Mouse (Mus musculus): ENCODE data around the gene Hdac5. TPM values are rescaled to one million over a fixed set of nuclear protein-coding genes. Genes with fewer than 3 reads are reported as not detected.

Hdac5 gene
- polyA plus RNA-seq, 1 experiment from 2014 or later: 45.3 TPM

DNA sequence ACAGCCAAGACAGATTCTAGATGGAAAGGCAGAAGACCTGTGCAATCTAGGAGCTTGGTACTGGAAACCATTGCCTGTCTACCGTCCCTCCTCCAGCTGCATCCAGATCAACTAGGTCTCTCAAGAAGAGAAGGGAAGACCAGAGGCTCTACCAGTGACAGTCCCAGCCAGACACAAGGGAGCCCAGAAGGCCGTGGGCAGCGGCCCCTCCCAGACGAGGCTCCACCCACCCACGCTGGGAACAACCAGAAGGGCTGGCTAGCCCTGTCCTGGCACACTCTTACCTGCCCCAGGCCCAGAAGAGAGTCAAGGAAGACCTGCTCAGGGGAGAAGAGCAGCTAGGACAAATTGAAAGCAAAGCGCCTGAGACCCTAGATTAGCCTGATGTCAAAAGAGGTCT, 9.5 kb downstream of the Hdac5 start:
- Histone ChIP-seq H3K4me1 (ENCODE audit: control insufficient read depth, insufficient read depth, low read length) (peaks cover 88% of the 10 kb centered on the region), H3K27ac (ENCODE audit: low read depth, low read length) (peak overlapping the region; percentile 86), H3K36me3 (ENCODE audit: control insufficient read depth, insufficient read depth, low read length) (no peaks in the 10 kb centered on the region), H3K9ac (ENCODE audit: low read depth, low read length) (no peak overlapping the region), H3K9me3 (replicated peaks; ENCODE audit: control insufficient read depth, low read length) (no peaks in the 10 kb centered on the region), H3K27me3 (ENCODE audit: control insufficient read depth, insufficient read depth, low read length) (no peaks in the 10 kb centered on the region), H3K4me2 (peak overlapping the region; percentile 17), H3K4me3 (ENCODE audit: low read depth, low read length) (no peak overlapping the region)
- 43% methylated on average over 6 of the region's 6 CpGs for WGBS (ENCODE audit: insufficient replicate concordance)
- ATAC-seq (replicated peaks; ENCODE audit: insufficient number of reproducible peaks, low FRiP score, low TSS enrichment): no peak

DNA sequence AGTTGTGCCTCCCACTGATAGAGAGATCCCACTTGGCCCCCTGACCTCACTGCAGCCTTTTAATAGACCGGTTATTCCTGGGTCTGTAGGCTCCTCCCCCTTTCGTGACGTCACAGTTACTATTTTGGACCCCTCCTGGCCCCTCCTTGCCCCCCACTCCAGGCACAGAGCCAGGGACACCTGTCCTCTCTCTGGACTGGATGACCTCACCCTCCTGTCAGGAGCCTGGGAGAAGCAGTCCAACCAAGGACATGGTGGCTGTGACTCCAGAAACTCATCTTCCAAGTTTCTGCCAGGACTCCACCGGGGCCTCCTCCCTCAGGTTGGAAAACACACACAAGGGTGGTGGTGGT, 10.0 kb downstream of the Hdac5 start:
- H3K27me3 ChIP-seq (ENCODE audit: control insufficient read depth, insufficient read depth, low read length): no peaks in the 10 kb centered on the region
- peak overlapping the region; percentile 17 for H3K4me2 ChIP-seq
- 34% methylated on average over 4 of the region's 4 CpGs for WGBS (ENCODE audit: insufficient replicate concordance)
- no peaks in the 10 kb centered on the region for H3K9me3 ChIP-seq (replicated peaks; ENCODE audit: control insufficient read depth, low read length)
- no peak overlapping the region for H3K9ac ChIP-seq (ENCODE audit: low read depth, low read length)
- peaks cover 88% of the 10 kb centered on the region for H3K4me1 ChIP-seq (ENCODE audit: control insufficient read depth, insufficient read depth, low read length)
- ATAC-seq (replicated peaks; ENCODE audit: insufficient number of reproducible peaks, low FRiP score, low TSS enrichment): peak; percentile 27; the same call in 1 of the 2 replicates
- no peak overlapping the region for H3K4me3 ChIP-seq (ENCODE audit: low read depth, low read length)
- H3K36me3 ChIP-seq (ENCODE audit: control insufficient read depth, insufficient read depth, low read length): no peaks in the 10 kb centered on the region
- peak overlapping the region; percentile 86 for H3K27ac ChIP-seq (ENCODE audit: low read depth, low read length)

DNA sequence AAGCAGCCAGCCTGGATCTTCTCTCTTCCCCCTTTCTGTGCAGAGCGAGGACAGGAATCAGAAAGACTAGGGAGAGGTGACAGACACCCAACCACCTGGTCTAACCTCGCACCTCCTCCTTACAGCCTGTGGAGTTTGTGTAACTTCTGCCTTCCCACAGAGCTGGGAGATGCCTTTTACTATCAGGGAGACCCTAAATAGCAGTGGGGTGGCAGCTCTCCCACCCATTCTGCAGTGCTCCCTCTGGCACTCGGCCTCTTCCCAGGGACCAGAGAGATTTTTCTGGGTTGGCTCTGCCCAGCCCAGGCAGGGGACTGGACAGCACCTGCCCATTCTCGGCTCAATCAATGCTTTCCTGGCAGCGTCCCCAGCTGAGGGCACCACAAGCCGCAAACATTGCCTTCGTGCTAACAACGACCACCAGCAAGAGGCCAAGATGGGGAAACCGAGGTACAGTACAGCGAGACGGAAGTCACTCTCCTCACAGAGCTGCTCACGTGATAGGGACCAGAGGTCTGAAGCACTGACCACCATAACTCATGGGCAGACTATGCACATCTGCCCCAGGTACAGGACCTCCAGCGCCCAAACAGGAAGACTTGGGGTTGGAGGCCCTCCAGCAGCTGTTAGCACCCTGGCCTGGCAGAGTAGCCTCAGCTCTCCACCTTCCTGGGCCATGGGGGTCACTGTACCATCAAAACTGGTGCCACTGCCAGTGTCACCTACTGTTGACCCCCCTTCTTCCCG, 10.5 kb downstream of the Hdac5 start:
- peak overlapping the region; percentile 83; the same call in 1 of the 2 replicates for H3K9ac ChIP-seq (ENCODE audit: low read depth, low read length)
- H3K4me1 ChIP-seq (ENCODE audit: control insufficient read depth, insufficient read depth, low read length): peaks cover 88% of the 10 kb centered on the region
- no peak for ATAC-seq (replicated peaks; ENCODE audit: insufficient number of reproducible peaks, low FRiP score, low TSS enrichment)
- 45% methylated on average over 14 of the region's 14 CpGs for WGBS (ENCODE audit: insufficient replicate concordance)
- peak overlapping the region; percentile 79 for H3K4me2 ChIP-seq
- peak overlapping the region; percentile 86 for H3K27ac ChIP-seq (ENCODE audit: low read depth, low read length)
- H3K4me3 ChIP-seq (ENCODE audit: low read depth, low read length): peak overlapping the region; percentile 66
- H3K36me3 ChIP-seq (ENCODE audit: control insufficient read depth, insufficient read depth, low read length): no peaks in the 10 kb centered on the region
- H3K27me3 ChIP-seq (ENCODE audit: control insufficient read depth, insufficient read depth, low read length): no peaks in the 10 kb centered on the region
- H3K9me3 ChIP-seq (replicated peaks; ENCODE audit: control insufficient read depth, low read length): no peaks in the 10 kb centered on the region

GRCm38 (mm10) chr11:102218783-102219182, 11.2 kb downstream of the Hdac5 start:
- peak overlapping the region; percentile 66 for H3K4me3 ChIP-seq (ENCODE audit: low read depth, low read length)
- peaks cover 90% of the 10 kb centered on the region for H3K4me1 ChIP-seq (ENCODE audit: control insufficient read depth, insufficient read depth, low read length)
- WGBS (ENCODE audit: insufficient replicate concordance): 0% methylated on average over 10 of the region's 10 CpGs

DNA sequence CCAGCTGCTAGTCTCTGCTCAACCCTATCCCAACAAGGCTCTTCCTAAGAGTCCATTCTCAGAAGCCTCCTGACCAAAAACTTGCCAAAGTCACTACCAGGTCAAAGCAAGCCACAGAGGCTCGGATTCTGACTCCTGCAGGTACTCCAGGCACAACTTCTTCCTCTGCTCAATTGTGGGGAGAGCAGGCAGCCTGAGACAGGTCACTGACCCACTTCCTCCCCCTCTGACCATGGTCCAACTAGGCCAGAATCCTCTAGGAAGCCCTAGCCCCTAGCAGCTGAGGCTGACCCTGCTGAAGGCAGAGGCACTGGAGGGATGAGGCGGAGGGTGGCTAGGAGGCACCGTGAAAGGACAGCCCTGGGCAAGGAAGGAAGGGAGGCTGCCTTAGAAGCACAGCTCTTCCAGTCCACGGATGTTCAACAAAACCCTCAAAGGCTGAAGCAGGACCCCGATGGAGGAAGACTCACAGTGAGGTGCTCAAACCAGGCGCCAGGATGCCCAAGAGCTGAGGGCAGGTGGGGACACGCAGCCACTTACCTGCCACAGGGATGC, 12.0 kb downstream of the Hdac5 start:
- peak overlapping the region; percentile 83 for H3K9ac ChIP-seq (ENCODE audit: low read depth, low read length)
- H3K36me3 ChIP-seq (ENCODE audit: control insufficient read depth, insufficient read depth, low read length): no peaks in the 10 kb centered on the region
- H3K4me1 ChIP-seq (ENCODE audit: control insufficient read depth, insufficient read depth, low read length): peaks cover 90% of the 10 kb centered on the region
- no peak for ATAC-seq (replicated peaks; ENCODE audit: insufficient number of reproducible peaks, low FRiP score, low TSS enrichment)
- WGBS (ENCODE audit: insufficient replicate concordance): 50% methylated on average over 7 of the region's 7 CpGs
- peak overlapping the region; percentile 86 for H3K27ac ChIP-seq (ENCODE audit: low read depth, low read length)
- no peaks in the 10 kb centered on the region for H3K27me3 ChIP-seq (ENCODE audit: control insufficient read depth, insufficient read depth, low read length)
- H3K4me3 ChIP-seq (ENCODE audit: low read depth, low read length): peak overlapping the region; percentile 66
- peak overlapping the region; percentile 79 for H3K4me2 ChIP-seq
- H3K9me3 ChIP-seq (replicated peaks; ENCODE audit: control insufficient read depth, low read length): no peaks in the 10 kb centered on the region

More at GRCm38 (mm10) chr11:102218783-102219182, 11.2 kb downstream of the Hdac5 start:
- ATAC-seq (replicated peaks; ENCODE audit: insufficient number of reproducible peaks, low FRiP score, low TSS enrichment): peak; percentile 77
- H3K27me3 ChIP-seq (ENCODE audit: control insufficient read depth, insufficient read depth, low read length): no peaks in the 10 kb centered on the region
- no peaks in the 10 kb centered on the region for H3K36me3 ChIP-seq (ENCODE audit: control insufficient read depth, insufficient read depth, low read length)
- H3K27ac ChIP-seq (ENCODE audit: low read depth, low read length): peak overlapping the region; percentile 86
- H3K9me3 ChIP-seq (replicated peaks; ENCODE audit: control insufficient read depth, low read length): no peaks in the 10 kb centered on the region
- peak overlapping the region; percentile 83 for H3K9ac ChIP-seq (ENCODE audit: low read depth, low read length)
- H3K4me2 ChIP-seq: peak overlapping the region; percentile 79

GRCm38 (mm10) chr11:102217396-102217795, 12.6 kb downstream of the Hdac5 start:
- peaks cover 88% of the 10 kb centered on the region for H3K4me1 ChIP-seq (ENCODE audit: control insufficient read depth, insufficient read depth, low read length)
- no peaks in the 10 kb centered on the region for H3K27me3 ChIP-seq (ENCODE audit: control insufficient read depth, insufficient read depth, low read length)
- H3K9me3 ChIP-seq (replicated peaks; ENCODE audit: control insufficient read depth, low read length): no peaks in the 10 kb centered on the region
- H3K4me3 ChIP-seq (ENCODE audit: low read depth, low read length): peak overlapping the region; percentile 66
- peak overlapping the region; percentile 86 for H3K27ac ChIP-seq (ENCODE audit: low read depth, low read length)
- no peaks in the 10 kb centered on the region for H3K36me3 ChIP-seq (ENCODE audit: control insufficient read depth, insufficient read depth, low read length)
- H3K4me2 ChIP-seq: peak overlapping the region; percentile 79
- no peak for ATAC-seq (replicated peaks; ENCODE audit: insufficient number of reproducible peaks, low FRiP score, low TSS enrichment)
- H3K9ac ChIP-seq (ENCODE audit: low read depth, low read length): peak overlapping the region; percentile 83
- WGBS (ENCODE audit: insufficient replicate concordance): 57% methylated on average over 6 of the region's 6 CpGs

DNA sequence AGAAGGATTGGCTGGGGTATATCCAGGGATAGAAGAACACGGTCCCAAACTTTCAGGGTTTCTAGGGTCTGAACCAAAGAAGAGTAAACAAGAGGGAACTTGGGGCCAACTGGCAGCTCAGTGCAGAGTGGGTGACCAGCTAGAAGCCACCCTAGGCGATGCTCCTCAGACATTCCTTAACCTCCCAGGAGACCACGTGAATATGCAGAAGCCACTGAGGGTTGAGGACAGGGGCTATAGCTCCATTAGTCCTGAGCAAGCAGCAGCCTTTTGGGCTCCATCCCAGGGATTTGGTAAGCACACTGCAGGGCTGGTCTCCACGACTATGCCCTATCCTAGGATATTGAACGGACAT, 13.1 kb downstream of the Hdac5 start:
- Histone ChIP-seq H3K4me1 (ENCODE audit: control insufficient read depth, insufficient read depth, low read length) (peaks cover 88% of the 10 kb centered on the region), H3K27me3 (ENCODE audit: control insufficient read depth, insufficient read depth, low read length) (no peaks in the 10 kb centered on the region), H3K4me2 (peak overlapping the region; percentile 79), H3K4me3 (ENCODE audit: low read depth, low read length) (peak overlapping the region; percentile 66), H3K9ac (ENCODE audit: low read depth, low read length) (peak overlapping the region; percentile 83), H3K36me3 (ENCODE audit: control insufficient read depth, insufficient read depth, low read length) (no peaks in the 10 kb centered on the region), H3K9me3 (replicated peaks; ENCODE audit: control insufficient read depth, low read length) (no peaks in the 10 kb centered on the region), H3K27ac (ENCODE audit: low read depth, low read length) (peak overlapping the region; percentile 86)
- 27% methylated on average over 5 of the region's 5 CpGs for WGBS (ENCODE audit: insufficient replicate concordance)
- no peak for ATAC-seq (replicated peaks; ENCODE audit: insufficient number of reproducible peaks, low FRiP score, low TSS enrichment)

DNA sequence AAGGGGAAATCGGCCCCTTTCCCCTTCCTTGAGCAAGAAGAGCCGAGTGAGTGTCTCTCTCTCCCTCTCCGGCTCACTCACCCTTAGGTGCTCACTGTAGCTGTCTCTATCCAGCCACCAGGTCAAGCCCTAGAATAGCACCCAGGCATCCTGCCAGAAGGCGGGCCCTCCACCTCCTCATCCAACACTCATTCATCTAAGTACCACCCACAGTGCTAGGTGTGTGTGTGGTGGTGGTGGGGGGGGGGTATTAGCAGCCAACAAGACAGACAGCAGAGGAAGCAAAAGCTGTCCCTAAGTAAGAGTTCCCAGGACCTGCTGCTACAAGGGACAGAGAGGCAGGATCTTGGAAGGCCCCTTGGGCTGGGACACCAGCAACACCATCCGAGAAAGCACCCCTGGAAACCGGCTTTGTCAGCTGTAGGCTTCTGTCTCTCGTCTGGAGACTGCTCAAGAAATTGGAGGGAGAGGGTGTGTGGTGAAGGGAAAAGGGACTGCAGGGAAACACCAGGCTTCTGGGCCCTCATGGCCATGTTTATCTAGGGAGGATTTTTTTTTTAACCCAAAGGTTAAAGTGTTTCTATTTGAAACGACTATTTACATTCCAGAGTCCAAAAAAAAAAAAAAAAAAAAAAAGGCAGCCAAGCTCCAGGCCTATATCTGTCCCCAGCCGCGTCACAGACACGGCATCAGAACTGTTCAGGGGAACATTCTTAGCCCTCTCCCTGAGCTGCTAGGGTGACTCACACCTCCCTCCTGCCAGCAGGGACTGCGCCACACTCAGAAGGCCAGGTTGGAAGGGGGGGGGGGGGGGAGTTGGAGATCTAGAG, 13.7 kb downstream of the Hdac5 start:
- WGBS (ENCODE audit: insufficient replicate concordance): 21% methylated on average over 12 of the region's 12 CpGs
- Histone ChIP-seq H3K9ac (ENCODE audit: low read depth, low read length) (peak overlapping the region; percentile 83), H3K4me1 (ENCODE audit: control insufficient read depth, insufficient read depth, low read length) (peaks cover 88% of the 10 kb centered on the region), H3K9me3 (replicated peaks; ENCODE audit: control insufficient read depth, low read length) (no peaks in the 10 kb centered on the region), H3K4me3 (ENCODE audit: low read depth, low read length) (peak overlapping the region; percentile 66), H3K27ac (ENCODE audit: low read depth, low read length) (peak overlapping the region; percentile 86), H3K27me3 (ENCODE audit: control insufficient read depth, insufficient read depth, low read length) (no peaks in the 10 kb centered on the region), H3K4me2 (peak overlapping the region; percentile 79), H3K36me3 (ENCODE audit: control insufficient read depth, insufficient read depth, low read length) (no peaks in the 10 kb centered on the region)
- 0 out of 2 replicates have a peak, but pooled peaks have one; percentile 39 for ATAC-seq (replicated peaks; ENCODE audit: insufficient number of reproducible peaks, low FRiP score, low TSS enrichment)

All from heart, embryonic 11.5 days (tissue).